9 mouse cellular contexts compared by ENCODE assay signal in genomic region chr7:25788220-25789128, GRCm38 (mm10). TPM values are rescaled to one million over a fixed set of nuclear protein-coding genes. Genes with fewer than 3 reads are reported as not detected.
DNase-seq lines count a peak whose midpoint lies in the region; ATAC-seq and TF ChIP-seq lines count a peak whose summit lies in the region.
"Had no signal": no experiment of that assay in that cellular context is flagged by ENCODE, and none has a peak within 500 bp of the region (broad histone marks: within the 10 kb centered on the region; RNA-seq: fewer than 3 reads in every experiment).

Gene Axl (minus strand): TSS chr7:25788705.

- WGBS in embryonic facial prominence, embryonic 14.5 days = under 1% methylated on average over 23 of the region's 30 CpGs
- under 1% methylated on average over 28 of the region's 30 CpGs for WGBS in intestine, postnatal 0 days
- under 1% methylated on average over 26 of the region's 30 CpGs for WGBS in limb, embryonic 11.5 days
- WGBS in midbrain, embryonic 11.5 days = under 1% methylated on average over 26 of the region's 30 CpGs
- WGBS in stomach, embryonic 15.5 days = 2% methylated on average over 29 of the region's 30 CpGs

- peak within 1 kb of the TSS; percentile 66 for H3K9ac ChIP-seq in embryonic facial prominence, embryonic 14.5 days (ENCODE audit: low read depth, low read length)
- peak within 1 kb of the TSS; percentile 58 for H3K9ac ChIP-seq in intestine, postnatal 0 days (ENCODE audit: low read depth, low read length)
- H3K9ac ChIP-seq in limb, embryonic 11.5 days (ENCODE audit: low read length) = peak within 1 kb of the TSS; percentile 71
- peak within 1 kb of the TSS; percentile 70 for H3K9ac ChIP-seq in midbrain, embryonic 11.5 days (ENCODE audit: low read length)
- H3K9ac ChIP-seq in stomach, embryonic 15.5 days = peak within 1 kb of the TSS; percentile 68

- H3K4me1 ChIP-seq in embryonic facial prominence, embryonic 14.5 days (ENCODE audit: control insufficient read depth, insufficient read depth, low read length) = peaks cover 17% of the 10 kb centered on the region
- 0 out of 2 replicates have a peak, but pooled peaks cover 6% of the 10 kb centered on the region for H3K4me1 ChIP-seq in intestine, postnatal 0 days (replicated peaks; ENCODE audit: control insufficient read depth, insufficient read depth, low read length)
- H3K4me1 ChIP-seq in limb, embryonic 11.5 days (ENCODE audit: control insufficient read depth, insufficient read depth, low read length) = 0 out of 2 replicates have a peak, but pooled peaks cover 17% of the 10 kb centered on the region
- H3K4me1 ChIP-seq in midbrain, embryonic 11.5 days (ENCODE audit: control insufficient read depth, insufficient read depth, low read length) = peaks cover 11% of the 10 kb centered on the region
- peaks cover 22% of the 10 kb centered on the region for H3K4me1 ChIP-seq in stomach, embryonic 15.5 days

- peak within 1 kb of the TSS; percentile 56 for H3K4me3 ChIP-seq in embryonic facial prominence, embryonic 14.5 days (ENCODE audit: low read depth, low read length)
- peak within 1 kb of the TSS; percentile 58 for H3K4me3 ChIP-seq in intestine, postnatal 0 days (ENCODE audit: low read depth, low read length)
- peak within 1 kb of the TSS; percentile 60 for H3K4me3 ChIP-seq in limb, embryonic 11.5 days (ENCODE audit: low read depth, low read length)
- peak within 1 kb of the TSS; percentile 49 for H3K4me3 ChIP-seq in midbrain, embryonic 11.5 days (ENCODE audit: low read depth, low read length)
- peak within 1 kb of the TSS; percentile 66 for H3K4me3 ChIP-seq in stomach, embryonic 15.5 days (replicated peaks)

- peak; percentile 94 for ATAC-seq in embryonic facial prominence, embryonic 14.5 days (ENCODE audit: low read depth)
- peak; percentile 64 for ATAC-seq in intestine, postnatal 0 days
- ATAC-seq in limb, embryonic 11.5 days (ENCODE audit: insufficient number of reproducible peaks, low FRiP score, low TSS enrichment, low read depth) = peak; percentile 91
- ATAC-seq in midbrain, embryonic 11.5 days (ENCODE audit: low FRiP score) = peak; percentile 87
- ATAC-seq in stomach, embryonic 15.5 days (ENCODE audit: insufficient read depth, low FRiP score, low read depth) = peak; percentile 86

- no peak for TF ChIP-seq CTCF in intestine, postnatal 0 days (IDR thresholded peaks at IDR 0.05; ENCODE audit: low read depth)

- DNase-seq in thymus, postnatal 14 days = peak; percentile 24
- no peak for DNase-seq in thymus, postnatal 25 days
- peak; percentile 92 for DNase-seq in embryonic facial prominence, embryonic 14.5 days (ENCODE audit: low spot score)
- peak; percentile 90 for DNase-seq in heart, adult 18-20 months
- DNase-seq in limb, embryonic 11.5 days (ENCODE audit: low spot score) = peak; percentile 85
- peak; percentile 94 for DNase-seq in midbrain, embryonic 11.5 days (ENCODE audit: low spot score, missing footprints)

- peaks cover 14% of the 10 kb centered on the region; the same call in 1 of the 2 replicates for H3K36me3 ChIP-seq in embryonic facial prominence, embryonic 14.5 days (ENCODE audit: control insufficient read depth, insufficient read depth, low read length)
- H3K36me3 ChIP-seq in intestine, postnatal 0 days (ENCODE audit: control insufficient read depth, insufficient read depth) = no peaks in the 10 kb centered on the region
- H3K36me3 ChIP-seq in limb, embryonic 11.5 days (ENCODE audit: control insufficient read depth, insufficient read depth, low read length) = no peaks in the 10 kb centered on the region
- no peaks in the 10 kb centered on the region for H3K36me3 ChIP-seq in midbrain, embryonic 11.5 days (ENCODE audit: control insufficient read depth, insufficient read depth, low read length)
- no peaks in the 10 kb centered on the region for H3K36me3 ChIP-seq in stomach, embryonic 15.5 days
- H3K36me3 ChIP-seq: G1E had no signal

- H3K4me2 ChIP-seq in embryonic facial prominence, embryonic 14.5 days (ENCODE audit: low read depth, low read length) = peak within 1 kb of the TSS; percentile 81
- H3K4me2 ChIP-seq in intestine, postnatal 0 days (replicated peaks; ENCODE audit: low read depth) = peak within 1 kb of the TSS; percentile 89
- H3K4me2 ChIP-seq in limb, embryonic 11.5 days (ENCODE audit: low read depth, severe bottlenecking) = peak within 1 kb of the TSS; percentile 90
- H3K4me2 ChIP-seq in midbrain, embryonic 11.5 days = peak within 1 kb of the TSS; percentile 90
- peak within 1 kb of the TSS; percentile 83 for H3K4me2 ChIP-seq in stomach, embryonic 15.5 days

- peak within 1 kb of the TSS; percentile 81 for H3K27ac ChIP-seq in embryonic facial prominence, embryonic 14.5 days (replicated peaks; ENCODE audit: low read depth, low read length)
- peak within 1 kb of the TSS; percentile 46; the same call in 1 of the 2 replicates for H3K27ac ChIP-seq in intestine, postnatal 0 days (ENCODE audit: low read depth, low read length)
- peak within 1 kb of the TSS; percentile 36; the same call in 1 of the 2 replicates for H3K27ac ChIP-seq in limb, embryonic 11.5 days (replicated peaks; ENCODE audit: low read depth, low read length)
- H3K27ac ChIP-seq in midbrain, embryonic 11.5 days (ENCODE audit: low read depth, low read length) = no peak within 1 kb of the TSS
- peak within 1 kb of the TSS; percentile 68 for H3K27ac ChIP-seq in stomach, embryonic 15.5 days

- no peaks in the 10 kb centered on the region for H3K27me3 ChIP-seq in embryonic facial prominence, embryonic 14.5 days (replicated peaks; ENCODE audit: control insufficient read depth, insufficient read depth, low read length)
- no peaks in the 10 kb centered on the region for H3K27me3 ChIP-seq in intestine, postnatal 0 days (replicated peaks; ENCODE audit: control insufficient read depth, insufficient read depth, low read length)
- no peaks in the 10 kb centered on the region for H3K27me3 ChIP-seq in limb, embryonic 11.5 days (ENCODE audit: control insufficient read depth, insufficient read depth, low read length)
- no peaks in the 10 kb centered on the region for H3K27me3 ChIP-seq in midbrain, embryonic 11.5 days (ENCODE audit: control insufficient read depth, insufficient read depth, low read length)
- H3K27me3 ChIP-seq in stomach, embryonic 15.5 days (replicated peaks) = no peaks in the 10 kb centered on the region

- H3K9me3 ChIP-seq in embryonic facial prominence, embryonic 14.5 days (ENCODE audit: control insufficient read depth, low read length) = no peaks in the 10 kb centered on the region
- H3K9me3 ChIP-seq in intestine, postnatal 0 days (ENCODE audit: control insufficient read depth) = no peaks in the 10 kb centered on the region
- no peaks in the 10 kb centered on the region for H3K9me3 ChIP-seq in limb, embryonic 11.5 days (ENCODE audit: control insufficient read depth, low read length)
- H3K9me3 ChIP-seq in midbrain, embryonic 11.5 days (ENCODE audit: control insufficient read depth, low read length) = no peaks in the 10 kb centered on the region
- H3K9me3 ChIP-seq in stomach, embryonic 15.5 days = no peaks in the 10 kb centered on the region
- H3K9me3 ChIP-seq: G1E had no signal

RNA-seq across cellular contexts. Expression of gene Axl, which starts in this region (rescaled TPM):
- 114 and 116 TPM in 2 replicates for polyA plus RNA-seq in embryonic facial prominence, embryonic 14.5 days (2014; fragmentation: Nextera tagmentation; extraction: Ambion mirVana)
- 10 to 100 TPM; 52.0 to 57.2 TPM for total RNA-seq in heart, adult 18-20 months (2021)
- polyA plus RNA-seq in intestine, postnatal 0 days (2015; fragmentation: Nextera tagmentation; extraction: Ambion mirVana) = 52.1 and 58.8 TPM in 2 replicates
- polyA plus RNA-seq in limb, embryonic 11.5 days (2014; fragmentation: Nextera tagmentation; extraction: Ambion mirVana) = 32.1 and 32.5 TPM in 2 replicates
- polyA plus RNA-seq in midbrain, embryonic 11.5 days (2014; fragmentation: Nextera tagmentation; extraction: Ambion mirVana) = 17.4 and 21.8 TPM in 2 replicates
- polyA plus RNA-seq in stomach, embryonic 15.5 days (2015; fragmentation: Nextera tagmentation; extraction: Ambion mirVana) = 83.7 and 88.6 TPM in 2 replicates
- polyA plus RNA-seq: G1E had no signal
